Mouse (Mus musculus): Measurements from ENCODE around the gene Prune1. TPM values are rescaled to one million over a fixed set of nuclear protein-coding genes. Genes with fewer than 3 reads are reported as not detected.

Gene Prune1
- polyA plus RNA-seq, 1 experiment: 24.2 TPM

- DNase-seq: no peak
- H3K4me3 ChIP-seq (replicated peaks; ENCODE audit: extremely low read depth, low read depth, low read length): no peak overlapping the region
- TF ChIP-seq CTCF (IDR thresholded peaks at IDR 0.05; ENCODE audit: insufficient read depth, low read length): no peak
- no peak for TF ChIP-seq POLR2A (IDR thresholded peaks at IDR 0.05; ENCODE audit: borderline replicate concordance, extremely low read depth, low read depth, low read length)
- WGBS: 90% methylated on average over 2 of the region's 2 CpGs
- H3K4me1 ChIP-seq (ENCODE audit: control insufficient read depth, insufficient read depth, low read length): peaks cover 12% of the 10 kb centered on the region
Observed at GRCm38 (mm10) chr3:95292899-95293298, 11.0 kb upstream of the Prune1 start.

- TF ChIP-seq CTCF (IDR thresholded peaks at IDR 0.05; ENCODE audit: insufficient read depth, low read length) (no peak), POLR2A (IDR thresholded peaks at IDR 0.05; ENCODE audit: borderline replicate concordance, extremely low read depth, low read depth, low read length) (no peak)
Observed at GRCm38 (mm10) chr3:95291041-95291440, 9.2 kb upstream of the Prune1 start.

GRCm38 (mm10) chr3:95290156-95290555, 8.3 kb upstream of the Prune1 start:
- TF ChIP-seq CTCF (IDR thresholded peaks at IDR 0.05; ENCODE audit: insufficient read depth, low read length) (no peak), POLR2A (IDR thresholded peaks at IDR 0.05; ENCODE audit: borderline replicate concordance, extremely low read depth, low read depth, low read length) (no peak)
- H3K4me1 ChIP-seq (ENCODE audit: control insufficient read depth, insufficient read depth, low read length): no peaks in the 10 kb centered on the region
- H3K4me3 ChIP-seq (replicated peaks; ENCODE audit: extremely low read depth, low read depth, low read length): no peak overlapping the region
- 57% methylated on average over 6 of the region's 6 CpGs for WGBS
- DNase-seq: no peak

More at GRCm38 (mm10) chr3:95291041-95291440, 9.2 kb upstream of the Prune1 start:
- DNase-seq: no peak
- Histone ChIP-seq H3K4me1 (ENCODE audit: control insufficient read depth, insufficient read depth, low read length) (peaks cover 4% of the 10 kb centered on the region), H3K4me3 (replicated peaks; ENCODE audit: extremely low read depth, low read depth, low read length) (no peak overlapping the region)
- WGBS: 72% methylated on average over 4 of the region's 4 CpGs

- Histone ChIP-seq H3K4me3 (replicated peaks; ENCODE audit: extremely low read depth, low read depth, low read length) (no peak overlapping the region), H3K4me1 (ENCODE audit: control insufficient read depth, insufficient read depth, low read length) (no peaks in the 10 kb centered on the region)
- no peak for DNase-seq
- no peak for TF ChIP-seq POLR2A (IDR thresholded peaks at IDR 0.05; ENCODE audit: borderline replicate concordance, extremely low read depth, low read depth, low read length)
- no peak for TF ChIP-seq CTCF (IDR thresholded peaks at IDR 0.05; ENCODE audit: insufficient read depth, low read length)
- 92% methylated on average over 4 of the region's 4 CpGs for WGBS
Observed at GRCm38 (mm10) chr3:95289419-95289818, 7.5 kb upstream of the Prune1 start.

- TF ChIP-seq CTCF (IDR thresholded peaks at IDR 0.05; ENCODE audit: insufficient read depth, low read length): no peak
- no peak for TF ChIP-seq POLR2A (IDR thresholded peaks at IDR 0.05; ENCODE audit: borderline replicate concordance, extremely low read depth, low read depth, low read length)
- WGBS: 86% methylated on average over 3 of the region's 3 CpGs
- no peak for DNase-seq
- H3K4me3 ChIP-seq (replicated peaks; ENCODE audit: extremely low read depth, low read depth, low read length): no peak overlapping the region
- H3K4me1 ChIP-seq (ENCODE audit: control insufficient read depth, insufficient read depth, low read length): peaks cover 3% of the 10 kb centered on the region; the same call in 1 of the 2 replicates
Observed at GRCm38 (mm10) chr3:95287541-95287940, 5.7 kb upstream of the Prune1 start.

GRCm38 (mm10) chr3:95286510-95286909, 4.6 kb upstream of the Prune1 start:
- no peak for DNase-seq
- WGBS: 46% methylated on average over 7 of the region's 7 CpGs
- TF ChIP-seq CTCF (IDR thresholded peaks at IDR 0.05; ENCODE audit: insufficient read depth, low read length) (no peak), POLR2A (IDR thresholded peaks at IDR 0.05; ENCODE audit: borderline replicate concordance, extremely low read depth, low read depth, low read length) (no peak)
- Histone ChIP-seq H3K4me3 (replicated peaks; ENCODE audit: extremely low read depth, low read depth, low read length) (no peak overlapping the region), H3K4me1 (ENCODE audit: control insufficient read depth, insufficient read depth, low read length) (peaks cover 3% of the 10 kb centered on the region; the same call in 1 of the 2 replicates)

- Histone ChIP-seq H3K4me1 (ENCODE audit: control insufficient read depth, insufficient read depth, low read length) (peaks cover 3% of the 10 kb centered on the region; the same call in 1 of the 2 replicates), H3K4me3 (replicated peaks; ENCODE audit: extremely low read depth, low read depth, low read length) (no peak overlapping the region)
- DNase-seq: no peak
- TF ChIP-seq POLR2A (IDR thresholded peaks at IDR 0.05; ENCODE audit: borderline replicate concordance, extremely low read depth, low read depth, low read length) (no peak), CTCF (IDR thresholded peaks at IDR 0.05; ENCODE audit: insufficient read depth, low read length) (no peak)
- WGBS: 51% methylated on average over 5 of the region's 5 CpGs
Observed at GRCm38 (mm10) chr3:95286011-95286410, 4.1 kb upstream of the Prune1 start.

GRCm38 (mm10) chr3:95285390-95285789, 3.5 kb upstream of the Prune1 start:
- no peak for DNase-seq
- WGBS: 79% methylated on average over 5 of the region's 5 CpGs
- no peak for TF ChIP-seq CTCF (IDR thresholded peaks at IDR 0.05; ENCODE audit: insufficient read depth, low read length)
- no peak for TF ChIP-seq POLR2A (IDR thresholded peaks at IDR 0.05; ENCODE audit: borderline replicate concordance, extremely low read depth, low read depth, low read length)
- peaks cover 6% of the 10 kb centered on the region; the same call in 1 of the 2 replicates for H3K4me1 ChIP-seq (ENCODE audit: control insufficient read depth, insufficient read depth, low read length)
- no peak overlapping the region for H3K4me3 ChIP-seq (replicated peaks; ENCODE audit: extremely low read depth, low read depth, low read length)

- Histone ChIP-seq H3K4me1 (ENCODE audit: control insufficient read depth, insufficient read depth, low read length) (peaks cover 6% of the 10 kb centered on the region; the same call in 1 of the 2 replicates), H3K4me3 (replicated peaks; ENCODE audit: extremely low read depth, low read depth, low read length) (peak overlapping the region; percentile 30)
- 62% methylated on average over 12 of the region's 12 CpGs for WGBS
- DNase-seq: no peak
- TF ChIP-seq CTCF (IDR thresholded peaks at IDR 0.05; ENCODE audit: insufficient read depth, low read length) (no peak), POLR2A (IDR thresholded peaks at IDR 0.05; ENCODE audit: borderline replicate concordance, extremely low read depth, low read depth, low read length) (no peak)
Observed at GRCm38 (mm10) chr3:95284501-95285281, 2.8 kb upstream of the Prune1 start.

- TF ChIP-seq POLR2A (IDR thresholded peaks at IDR 0.05; ENCODE audit: borderline replicate concordance, extremely low read depth, low read depth, low read length) (no peak), CTCF (IDR thresholded peaks at IDR 0.05; ENCODE audit: insufficient read depth, low read length) (no peak)
- Histone ChIP-seq H3K4me1 (ENCODE audit: control insufficient read depth, insufficient read depth, low read length) (peaks cover 6% of the 10 kb centered on the region; the same call in 1 of the 2 replicates), H3K4me3 (replicated peaks; ENCODE audit: extremely low read depth, low read depth, low read length) (peak overlapping the region; percentile 88)
- no peak for DNase-seq
- 9% methylated on average over 1 of the region's 1 CpGs for WGBS
Observed at GRCm38 (mm10) chr3:95284062-95284461, 2.2 kb upstream of the Prune1 start.

All from lung, adult 2 months (tissue).